Mouse (Mus musculus): ENCODE measurements around the gene St3gal3.
A peak's percentile ranks its signal among the peaks of the same experiment; 100 is the strongest.

The St3gal3 gene

DNA sequence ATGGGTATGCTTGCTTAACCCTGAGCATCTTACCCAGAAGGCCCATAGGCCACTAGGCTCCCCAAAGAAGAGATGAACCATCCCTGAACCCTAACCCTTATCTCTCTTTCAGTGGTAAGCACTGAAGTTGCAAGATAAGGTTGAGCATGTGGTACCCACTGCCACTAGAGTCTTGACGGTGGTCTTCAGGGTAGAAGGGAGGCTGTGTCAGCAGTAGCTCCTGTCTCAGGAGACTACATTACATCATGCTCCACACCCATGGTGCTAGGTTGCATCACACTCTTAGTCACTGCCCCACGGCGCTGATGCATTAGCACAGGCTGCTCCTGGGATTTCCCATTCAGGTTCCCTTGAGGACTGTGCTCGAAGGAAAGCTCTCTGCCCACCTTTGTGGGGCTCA lies 154.6 kb downstream of the St3gal3 start:
- no peak for DNase-seq

DNA sequence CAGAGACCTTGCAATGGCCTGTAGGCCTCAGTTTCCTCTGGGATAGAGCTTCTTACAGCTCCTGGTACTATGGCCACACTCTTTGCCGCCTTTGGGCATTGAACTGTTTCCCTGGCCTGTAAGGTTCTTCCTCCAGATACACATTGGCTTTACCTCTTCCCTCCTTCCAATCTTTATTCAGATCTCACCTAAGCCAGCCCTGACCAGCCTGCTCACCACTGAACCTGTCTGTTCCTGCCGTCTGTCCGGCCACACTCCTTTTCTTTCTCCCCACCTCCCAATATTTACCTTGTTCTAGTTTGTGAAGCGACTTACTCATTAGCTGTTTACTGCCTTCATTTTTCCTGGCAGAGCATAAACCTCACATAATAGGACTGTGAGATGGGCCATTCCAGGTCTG lies 155.5 kb downstream of the St3gal3 start:
- DNase-seq: no peak

DNA sequence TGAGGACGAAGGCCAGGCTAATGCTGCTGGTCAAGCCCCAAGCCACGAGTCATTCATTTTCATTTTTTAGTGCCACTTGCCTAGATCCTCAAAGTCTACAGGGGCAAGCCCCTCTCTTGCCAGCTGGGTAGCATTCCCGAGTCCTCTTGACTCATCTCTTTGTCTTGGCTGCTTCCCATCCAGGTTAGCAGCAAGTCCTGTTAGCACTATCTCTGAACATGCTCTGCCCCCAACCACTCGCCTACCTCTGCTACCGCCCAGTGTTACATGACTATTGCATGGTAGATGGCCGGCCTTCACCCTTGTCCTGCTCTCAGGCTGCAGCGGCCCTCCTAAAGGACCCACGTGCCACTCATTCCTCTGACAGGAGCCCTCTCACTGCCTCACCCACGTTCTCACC lies 156.4 kb downstream of the St3gal3 start:
- DNase-seq: no peak

DNA sequence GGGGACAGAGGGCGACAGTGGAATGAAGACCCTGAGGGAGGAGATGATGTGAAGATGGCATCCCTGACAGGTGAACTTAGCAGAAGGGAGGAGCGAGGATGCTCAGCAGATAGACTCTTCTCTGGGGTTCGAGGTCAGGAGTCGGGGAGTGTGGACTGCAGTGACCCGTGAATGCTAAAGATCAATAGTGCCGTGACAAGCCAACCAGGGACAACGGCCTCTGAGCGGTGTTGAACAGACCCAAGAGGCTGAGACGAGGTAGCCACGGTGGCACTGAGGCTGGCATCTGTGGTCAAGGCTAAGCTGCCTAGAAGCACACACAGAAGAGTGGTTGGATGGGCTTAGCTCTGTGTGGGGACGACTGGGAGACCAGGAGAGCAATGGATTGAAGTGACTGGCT lies 156.9 kb downstream of the St3gal3 start:
- DNase-seq: no peak

DNA sequence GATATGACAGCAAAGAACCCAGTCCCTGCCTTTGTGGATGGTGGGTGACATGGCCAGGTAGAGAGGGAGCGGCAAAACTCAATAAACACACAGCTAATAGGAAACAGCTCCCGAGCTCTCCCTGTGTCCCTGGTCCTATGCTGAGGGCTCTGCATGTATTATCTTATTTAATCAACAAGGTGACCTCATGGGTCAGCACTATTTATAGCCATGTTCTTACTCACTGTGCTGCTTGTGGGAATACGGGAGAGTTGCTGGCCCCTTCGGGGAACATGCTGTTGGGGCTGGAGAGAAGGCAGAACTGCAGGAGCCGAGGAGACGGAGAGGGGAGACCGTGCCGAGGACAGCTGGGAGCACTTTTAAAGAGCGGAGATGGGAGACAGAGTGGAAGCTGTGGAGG lies 157.3 kb downstream of the St3gal3 start:
- no peak for DNase-seq

DNA sequence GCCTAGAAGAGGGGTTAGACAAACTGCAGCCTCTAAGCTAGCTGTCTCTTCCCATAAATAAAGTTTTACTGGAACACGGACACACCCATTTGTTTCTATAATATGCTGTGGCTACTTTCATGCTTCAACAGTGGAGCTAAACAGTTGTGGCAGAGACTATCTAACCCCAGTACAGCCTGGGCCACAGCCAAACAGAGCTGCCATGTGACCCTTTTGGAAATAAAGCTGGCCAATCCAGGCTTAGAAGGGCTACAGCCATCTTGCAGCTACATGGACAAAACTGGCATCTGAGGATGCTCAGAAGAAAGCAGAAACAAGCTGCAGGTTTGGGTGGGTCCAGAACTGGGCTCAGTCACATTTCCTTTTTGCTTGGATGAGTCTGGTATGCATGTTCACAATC lies 158.9 kb downstream of the St3gal3 start:
- DNase-seq: no peak

DNA sequence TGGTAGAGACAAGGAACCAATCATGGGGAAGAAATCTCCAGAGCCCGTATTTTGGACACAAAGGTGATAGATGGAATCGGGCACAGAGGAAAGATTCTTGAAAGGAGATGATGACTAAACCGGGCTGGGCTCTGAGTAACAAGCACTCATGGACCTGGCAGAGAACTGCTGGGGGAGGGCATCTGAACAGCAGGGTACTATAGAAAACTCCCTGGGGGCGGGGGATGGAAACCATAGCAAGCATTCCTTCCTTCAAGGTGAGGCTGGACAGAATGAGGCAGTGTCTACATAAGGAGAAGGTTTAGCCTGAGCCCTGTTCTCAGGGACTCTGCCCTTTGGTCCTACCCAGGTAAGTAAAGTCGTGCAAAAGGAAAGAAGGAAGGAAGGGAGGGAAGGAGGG lies 160.0 kb downstream of the St3gal3 start:
- no peak for DNase-seq

DNA sequence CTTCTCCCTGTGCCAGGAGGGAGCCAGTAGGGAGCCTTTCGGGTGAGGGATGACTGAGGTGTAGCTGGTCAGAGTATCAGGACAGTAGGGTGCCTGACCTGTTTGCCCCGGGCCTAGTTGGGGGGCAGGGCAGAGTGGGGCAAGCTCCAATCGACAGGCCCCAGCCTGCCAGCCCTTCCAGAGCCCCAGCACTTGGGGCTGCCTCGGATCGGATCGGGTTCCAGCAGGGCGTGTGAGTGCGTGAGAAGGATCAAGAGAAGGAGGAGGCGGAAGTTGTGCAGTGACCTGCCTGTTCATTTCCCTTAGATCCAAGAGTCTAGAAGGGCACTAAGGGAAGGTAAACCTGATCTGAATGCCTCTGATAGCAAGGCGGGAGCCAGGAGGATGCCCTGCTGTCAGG lies 161.7 kb downstream of the St3gal3 start:
- no peak for DNase-seq

DNA sequence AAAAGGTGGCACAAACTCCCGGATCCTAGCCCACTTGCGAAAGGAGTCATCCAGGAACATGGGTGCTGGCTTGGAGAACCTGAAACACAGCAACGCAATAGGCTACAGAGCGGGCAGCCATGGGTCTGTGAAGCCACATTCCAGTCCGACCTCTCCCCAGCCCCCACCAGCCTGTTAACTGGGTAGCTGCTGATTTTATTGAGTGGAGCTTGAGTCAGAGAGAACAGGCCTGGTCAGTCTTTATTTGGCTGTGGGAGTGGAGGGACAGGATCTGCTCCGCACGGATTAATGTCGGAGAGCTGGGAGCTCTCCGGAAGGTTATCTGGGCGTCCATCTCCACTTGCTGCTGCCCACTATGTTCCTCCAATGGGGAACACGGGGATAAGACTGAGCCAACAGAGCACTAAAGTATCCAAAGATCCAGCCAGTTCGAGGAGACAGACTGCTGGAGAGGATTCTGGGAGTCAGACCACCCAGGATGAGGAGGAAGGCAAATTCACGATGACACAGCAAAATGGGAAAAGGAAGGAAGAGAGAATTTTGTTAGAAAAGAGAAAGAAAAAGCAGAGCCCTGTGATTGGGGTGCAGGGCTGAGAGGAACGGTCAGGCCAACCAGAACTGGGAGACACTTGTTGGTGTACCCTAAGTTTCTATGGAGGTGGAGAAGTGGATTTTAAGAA lies 170.2 kb downstream of the St3gal3 start:
- DNase-seq: no peak

DNA sequence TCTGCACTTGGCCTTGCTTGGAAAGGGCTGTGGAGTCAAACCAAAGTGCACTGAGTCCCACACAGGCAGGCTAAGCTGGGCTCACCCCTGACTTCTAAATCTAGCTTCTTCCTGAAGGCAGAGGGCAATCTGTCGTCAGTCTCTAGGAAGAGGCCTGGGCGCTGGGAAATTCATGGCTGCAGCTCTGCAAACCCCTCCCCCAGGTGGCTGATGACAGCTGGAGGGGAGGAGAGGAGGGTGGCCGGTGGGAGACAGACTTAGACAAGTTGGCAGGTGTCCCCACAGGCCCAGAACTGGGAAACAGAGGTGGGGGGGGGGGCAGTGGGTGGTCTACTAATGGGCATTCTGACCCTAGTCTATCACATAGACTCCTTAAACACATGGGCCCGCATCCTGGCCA lies 177.2 kb downstream of the St3gal3 start:
- no peak for DNase-seq

DNA sequence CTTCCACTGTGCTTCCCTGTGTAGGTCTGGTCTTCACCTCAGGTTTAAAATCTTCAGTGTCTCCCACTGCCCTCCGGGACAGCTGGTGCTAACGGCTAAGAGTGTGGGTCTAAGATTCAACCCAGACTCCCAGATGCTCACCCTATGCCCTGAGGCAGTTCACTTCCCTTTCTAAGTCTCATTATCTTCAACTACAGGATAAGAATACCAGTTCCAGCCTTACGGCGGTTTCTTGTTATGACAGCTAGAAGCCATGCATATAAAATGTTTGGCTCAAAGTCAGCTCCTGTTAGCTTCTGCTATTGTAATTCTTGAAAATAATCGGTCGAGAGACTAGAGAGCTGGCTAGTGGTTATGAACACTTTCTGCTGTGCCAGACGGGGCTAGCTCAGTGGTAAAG lies 187.2 kb downstream of the St3gal3 start:
- DNase-seq: no peak

DNA sequence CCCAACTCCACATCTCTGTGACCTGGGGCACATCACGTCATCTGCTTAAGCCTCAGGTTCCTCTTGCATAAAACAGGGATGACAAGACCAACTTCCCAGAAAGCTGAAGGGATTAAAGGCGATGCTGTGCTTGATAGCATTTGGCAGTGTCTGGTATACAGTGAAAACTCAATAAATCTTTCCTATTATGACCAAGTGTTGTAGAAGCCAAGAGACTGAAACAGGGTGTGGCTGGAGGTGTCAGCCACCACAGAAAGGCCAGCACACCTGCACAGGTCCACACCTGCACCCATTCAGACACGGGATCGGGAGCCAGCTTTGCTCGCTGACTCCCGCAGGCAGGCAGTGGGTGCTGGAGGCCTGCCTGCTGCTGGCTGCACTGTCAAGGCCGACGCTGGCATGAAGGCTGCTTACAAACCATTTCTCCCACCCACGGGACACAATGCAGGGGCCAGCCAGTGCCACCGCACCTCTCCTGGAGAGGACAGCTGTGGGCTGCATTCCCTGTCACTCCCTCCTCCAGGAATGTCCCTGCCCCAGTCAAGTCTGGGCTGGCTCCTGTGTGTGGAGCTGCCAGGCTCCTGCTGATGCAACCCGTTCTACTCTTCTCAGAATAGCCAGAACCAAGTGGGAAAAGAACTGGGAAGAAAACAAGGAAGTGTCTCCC lies 187.9 kb downstream of the St3gal3 start:
- no peak for DNase-seq

DNA sequence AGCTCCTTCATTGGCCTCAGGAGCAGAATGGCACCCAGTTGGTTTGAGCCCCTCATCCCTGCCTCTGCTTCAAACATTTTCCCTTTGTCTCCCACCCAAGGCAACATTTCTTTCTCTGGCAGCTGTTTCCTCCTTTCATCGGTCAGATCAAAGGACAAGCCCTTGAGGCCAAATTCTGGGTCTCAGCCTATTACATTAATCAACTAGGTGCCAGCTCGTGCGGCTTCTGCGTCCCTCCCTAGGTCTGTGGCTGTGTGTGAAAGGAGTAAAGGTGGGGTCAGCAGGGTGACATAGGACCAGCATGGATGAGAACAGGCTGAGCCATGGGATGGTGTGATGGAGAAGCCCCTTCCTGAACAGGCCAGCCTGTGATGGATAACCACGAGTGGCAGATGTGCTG lies 191.4 kb downstream of the St3gal3 start:
- DNase-seq: no peak

DNA sequence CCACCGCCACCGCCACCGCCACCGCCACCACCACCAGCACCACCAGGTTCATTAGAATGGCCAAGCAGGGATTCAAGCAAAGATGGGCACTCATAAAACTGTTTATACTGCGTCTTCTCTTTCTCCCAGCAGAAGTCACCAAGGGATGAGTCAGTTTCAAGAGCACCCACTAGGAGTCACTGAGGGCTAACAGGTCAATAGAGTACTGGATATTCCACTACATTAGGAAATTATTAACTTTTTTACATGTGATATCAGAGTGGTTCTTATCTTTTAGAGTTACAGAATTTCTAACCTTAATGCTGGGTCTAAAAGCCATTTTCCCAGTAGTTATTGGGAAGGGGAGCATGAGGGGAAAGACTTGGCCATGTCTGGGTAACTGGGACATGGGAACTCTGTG lies 197.8 kb downstream of the St3gal3 start:
- no peak for DNase-seq

DNA sequence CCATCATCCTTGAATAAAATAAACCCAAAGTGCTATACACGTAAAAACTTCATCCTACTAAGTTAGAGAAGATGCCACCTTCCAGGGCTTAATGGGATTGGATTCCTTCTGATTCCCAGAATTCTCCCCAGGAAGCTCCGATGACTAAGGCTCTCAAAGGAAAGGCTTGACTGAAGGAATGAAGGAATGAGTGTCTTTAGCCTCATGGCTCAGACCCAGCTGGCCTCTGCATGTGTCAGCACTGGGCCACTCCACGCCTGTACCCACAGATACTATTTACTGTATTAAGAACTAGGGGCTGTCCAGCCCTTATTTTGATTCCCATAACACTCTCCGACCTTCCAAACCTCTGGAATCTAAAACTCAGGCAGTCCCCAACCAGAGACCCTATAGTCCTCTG lies 200.6 kb downstream of the St3gal3 start:
- DNase-seq: no peak

DNA sequence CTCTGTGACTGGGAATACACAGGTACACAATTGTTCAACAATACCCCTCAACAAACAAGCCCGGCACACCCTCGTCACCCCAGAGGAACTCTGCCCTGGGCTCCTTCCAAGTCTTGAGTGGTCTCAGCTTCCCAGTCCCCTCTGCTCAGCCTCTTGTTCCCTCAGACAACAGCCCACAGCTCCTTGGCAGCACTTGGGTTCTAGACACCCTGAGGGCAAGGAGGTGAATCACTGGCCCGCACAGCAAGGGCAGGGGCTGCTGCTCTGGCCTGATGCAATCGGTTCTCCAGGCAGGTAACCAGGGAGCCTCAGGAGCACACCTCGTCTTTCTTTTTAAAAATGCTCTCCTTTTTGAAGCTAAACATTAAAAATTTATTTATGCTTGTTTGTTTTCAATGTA lies 201.5 kb downstream of the St3gal3 start:
- no peak for DNase-seq

DNA sequence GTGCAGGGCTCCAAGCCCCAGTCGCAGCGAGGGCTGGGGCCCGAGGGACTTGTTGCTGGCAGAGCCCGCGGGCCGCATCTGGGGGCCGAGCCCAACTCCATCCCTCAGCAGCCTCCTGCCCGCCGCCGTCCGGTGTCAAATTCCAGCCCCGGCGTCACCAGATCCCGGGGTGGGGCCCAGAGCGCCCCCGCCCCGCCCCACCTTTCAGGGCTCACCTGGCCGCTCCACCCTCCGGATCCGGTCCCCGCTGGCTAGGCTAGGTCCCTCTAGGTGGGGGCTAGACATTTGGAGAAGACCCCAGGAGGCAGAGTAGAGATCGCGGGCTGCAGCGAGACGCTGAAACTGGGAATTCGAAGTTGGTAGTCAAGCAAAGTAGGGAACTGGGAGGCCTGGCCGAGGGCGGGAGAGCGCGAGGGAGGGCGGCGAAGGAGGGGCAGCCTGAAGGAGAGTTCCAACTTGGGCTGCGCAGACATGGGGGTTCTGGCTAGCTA lies 205.3 kb downstream of the St3gal3 start, which contains the start of gene Artn:
Artn (minus strand) TSS at position 373 of the 491 bp plus-strand sequence.
- peak; percentile 20 for DNase-seq

DNA sequence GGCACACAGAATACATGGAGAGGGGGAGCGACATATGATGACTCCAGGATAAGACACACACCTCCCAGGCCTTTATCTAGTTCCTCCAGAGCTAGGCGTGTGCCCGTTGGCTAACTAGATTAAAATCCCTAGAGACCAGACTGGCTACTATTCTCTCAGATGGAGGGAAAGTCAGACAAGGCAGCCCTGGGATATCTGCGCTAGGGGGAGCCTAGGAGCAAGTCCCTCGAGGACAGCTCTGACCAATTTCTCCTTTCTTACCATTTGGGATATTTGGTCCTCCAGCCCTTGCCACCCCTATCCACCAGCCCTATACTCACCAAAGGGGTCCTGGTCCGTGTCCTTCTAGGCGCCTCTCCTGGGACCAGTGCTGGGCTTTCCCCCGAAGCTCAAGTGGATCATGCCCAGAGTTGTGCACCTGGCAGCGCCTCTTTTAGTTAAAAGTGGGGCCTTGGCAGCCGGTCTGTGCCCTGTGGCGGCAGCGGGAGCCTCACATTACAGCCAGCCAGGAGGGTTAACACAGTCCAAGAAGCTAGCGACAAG lies 205.9 kb downstream of the St3gal3 start:
- peak; percentile 49 for DNase-seq

DNA sequence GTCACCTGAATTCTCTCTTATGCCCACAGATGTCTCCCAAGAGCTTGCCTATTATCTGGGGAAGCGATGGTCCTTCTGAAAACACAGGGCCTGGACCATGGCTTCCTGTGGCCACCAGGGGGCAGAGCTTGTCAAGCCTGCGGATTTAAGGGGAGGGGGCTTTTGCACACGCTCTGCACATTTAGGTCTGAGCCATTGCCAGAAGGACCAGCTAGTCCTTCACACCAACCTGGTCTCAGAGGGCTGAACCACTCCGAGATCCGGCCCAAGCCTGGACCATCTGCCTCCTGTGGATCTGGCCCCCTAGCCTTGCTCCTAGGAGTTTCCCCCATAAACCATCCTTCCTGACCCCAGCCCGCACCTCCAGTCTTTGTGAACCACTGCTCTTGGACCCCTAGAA lies 206.5 kb downstream of the St3gal3 start:
- DNase-seq: peak; percentile 70

DNA sequence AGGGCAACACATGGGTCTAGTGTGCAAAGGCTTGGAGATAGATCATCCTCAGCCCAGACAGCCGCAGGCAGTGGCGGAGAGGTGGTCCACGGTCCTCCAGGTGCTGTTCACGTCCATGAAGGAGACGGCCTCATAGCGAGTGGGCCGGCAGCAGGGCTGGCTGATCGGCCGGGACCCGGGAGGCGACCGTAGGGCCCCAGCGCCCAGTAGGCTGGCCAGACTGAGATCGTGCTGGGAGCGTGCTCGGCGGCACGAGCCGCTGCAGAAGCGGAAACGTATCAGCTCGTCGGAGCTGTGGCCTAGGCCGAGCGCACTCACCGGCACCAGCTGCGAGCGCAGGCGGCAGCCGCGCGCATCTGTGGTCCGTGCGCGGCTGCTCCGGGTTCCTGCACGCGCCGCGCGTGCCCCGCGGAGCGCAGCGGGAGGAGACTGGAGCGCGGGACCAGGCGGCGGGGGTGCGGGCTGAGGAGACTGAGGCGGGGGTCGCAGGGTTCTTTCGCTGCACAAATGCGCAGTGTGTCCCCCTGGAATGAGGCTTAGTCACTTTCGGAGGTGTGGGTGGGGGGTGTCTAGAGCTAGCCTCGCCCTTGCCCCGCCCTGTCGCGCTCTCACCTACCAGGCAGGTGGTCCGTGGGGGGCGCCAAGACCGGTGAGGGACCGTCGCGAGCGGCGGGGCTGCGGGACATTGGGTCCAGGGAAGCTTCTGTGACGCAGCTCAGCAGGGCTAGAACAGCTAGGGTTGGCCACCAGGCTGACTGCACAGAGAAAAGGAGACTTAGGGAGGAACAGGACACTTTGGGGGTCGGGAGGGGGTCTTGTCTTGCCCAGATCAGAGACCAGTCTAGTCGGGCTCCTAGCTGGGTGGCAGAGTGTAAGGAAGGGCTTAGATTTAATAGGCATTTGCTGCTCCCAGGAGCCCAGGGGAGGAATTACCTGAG lies 207.9 kb downstream of the St3gal3 start:
- peak; percentile 71 for DNase-seq

DNA sequence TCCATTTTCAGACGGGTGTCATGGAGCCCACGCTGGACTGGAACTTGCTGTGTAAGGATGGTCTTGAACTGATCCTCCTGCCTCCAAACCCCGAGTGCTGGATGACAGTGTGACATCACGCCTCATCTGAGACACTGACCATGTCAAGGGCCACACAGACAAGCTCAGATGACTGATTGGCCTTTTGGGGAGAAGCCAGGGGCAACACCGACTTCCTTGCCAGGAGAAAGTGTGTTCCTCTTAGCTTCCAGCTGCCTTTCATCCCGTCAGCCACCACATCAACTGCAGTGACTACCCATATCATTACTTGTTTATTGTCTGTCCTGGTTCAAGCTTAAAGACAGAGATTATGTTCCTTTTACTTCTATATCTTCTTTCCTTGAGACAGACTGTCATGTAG lies 209.8 kb downstream of the St3gal3 start:
- DNase-seq: no peak

DNA sequence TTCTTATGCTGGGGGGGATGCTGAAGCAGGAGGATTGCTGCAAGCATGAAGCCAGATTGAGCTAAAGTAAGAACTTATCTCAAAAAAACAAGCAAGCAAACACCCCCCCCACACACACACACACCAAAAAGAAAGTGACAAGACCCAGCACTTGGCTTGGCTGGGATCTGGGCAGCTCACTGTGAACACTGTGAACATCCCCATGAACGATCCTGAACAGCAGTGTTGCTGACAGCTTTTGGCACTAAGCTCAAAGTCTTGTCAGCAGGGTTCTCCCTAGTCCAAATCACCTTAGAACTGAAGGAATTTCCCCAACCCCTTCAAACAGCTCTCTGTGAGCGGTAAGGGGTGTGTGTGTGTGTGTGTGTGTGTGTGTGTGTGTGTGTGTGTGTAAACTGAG lies 211.3 kb downstream of the St3gal3 start:
- DNase-seq: no peak

DNA sequence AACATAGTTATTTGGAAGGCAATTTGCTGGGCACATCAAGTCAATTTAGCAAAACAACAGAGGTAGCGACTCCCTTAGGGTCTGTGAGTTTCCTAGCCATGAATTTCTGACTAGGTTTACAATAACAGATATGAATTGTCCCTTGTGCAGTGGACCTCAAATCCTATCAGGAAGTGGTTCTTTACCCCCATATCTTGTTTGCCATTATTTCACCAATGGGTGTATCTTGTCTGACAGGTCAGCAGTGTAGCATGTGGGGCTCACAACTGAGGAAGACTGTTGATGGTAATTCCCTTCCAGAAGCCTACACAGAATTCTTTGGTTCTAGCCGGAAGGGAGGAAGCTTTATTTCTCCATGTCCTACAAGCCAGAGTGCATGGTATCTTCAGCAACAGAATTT lies 213.4 kb downstream of the St3gal3 start:
- no peak for DNase-seq

Measured in thymus, postnatal 4 days (tissue).